Mouse (Mus musculus) intestine, embryonic 14.5 days (tissue): ENCODE measurements around the gene Idh3g. TPM values are rescaled to one million over a fixed set of nuclear protein-coding genes. Genes with fewer than 3 reads are reported as not detected.

Experiments used
- ATAC-seq: fragments of 200-750 bp; cut with Nextera tagmentation; replicated peaks from 2 replicates; pipeline ENCODE4 v1.8.0; 2017; ENCODE audit warnings: low read depth, moderate number of reproducible peaks, moderate TSS enrichment, moderate library complexity; ENCODE audit not compliant: low FRiP score, low TSS enrichment
- DNase-seq: peaks from one replicate; pipeline ENCODE4 v3.0.0-alpha.2; 2018; ENCODE audit warnings: low spot score
- H3K27ac ChIP-seq: fragments of 300-500 bp; sonication (generic); 2 replicates; pipeline ENCODE4 v1.5.1; 2014; ENCODE audit warnings: low read depth, mild to moderate bottlenecking, control low read depth
- H3K27me3 ChIP-seq: fragments of 300-500 bp; sonication (generic); replicated peaks from 2 replicates; pipeline ENCODE4 v1.6.1; 2014; ENCODE audit warnings: low read length, control low read depth; ENCODE audit not compliant: control insufficient read depth, insufficient read depth
- H3K36me3 ChIP-seq: fragments of 300-500 bp; sonication (generic); 2 replicates; pipeline ENCODE4 v1.6.1; 2014; ENCODE audit warnings: low read length, control low read depth; ENCODE audit not compliant: control insufficient read depth, insufficient read depth
- H3K4me1 ChIP-seq: fragments of 300-500 bp; sonication (generic); replicated peaks from 2 replicates; pipeline ENCODE4 v1.6.1; 2014; ENCODE audit warnings: low read length, control low read depth, mixed read lengths; ENCODE audit not compliant: control insufficient read depth, insufficient read depth
- H3K4me2 ChIP-seq: fragments of 300-500 bp; sonication (generic); 2 replicates; pipeline ENCODE4 v1.6.1; 2014; ENCODE audit warnings: low read length
- H3K4me3 ChIP-seq: fragments of 300-500 bp; sonication (generic); 2 replicates; pipeline ENCODE4 v1.5.1; 2014; ENCODE audit warnings: low read depth, low read length, control low read depth, mixed read lengths
- H3K9ac ChIP-seq: fragments of 300-500 bp; sonication (generic); 2 replicates; pipeline ENCODE4 v1.6.1; 2014; ENCODE audit warnings: mild to moderate bottlenecking, low read length
- H3K9me3 ChIP-seq: fragments of 300-500 bp; sonication (generic); 2 replicates; pipeline ENCODE4 v1.6.1; 2016; ENCODE audit warnings: low read length, control low read depth; ENCODE audit not compliant: control insufficient read depth
- WGBS: fragments of 180-500 bp; shearing (Covaris S2); extraction: QIAGEN DNeasy Blood & Tissue Kit; methylation state at CpG from one replicate; pipeline ENCODE4 v1.1.7; 2014; 5-methylcytosine and 5-hydroxymethylcytosine counted together
- polyA plus RNA-seq: library from polyadenylated mRNA; unstranded; fragments of >200 nt; fragmentation: Nextera tagmentation; extraction: Ambion mirVana; gene quantifications from 2 replicates; pipeline ENCODE4 v1.2.1, GENCODE M21; 2014

The Idh3g gene
- polyA plus RNA-seq, 1 experiment from 2014 or later: 248 TPM

GRCm38 (mm10) chrX:73738155-73738554 is 48.5 kb downstream of the Idh3g start:
- H3K9ac ChIP-seq: no peak overlapping the region
- no peaks in the 10 kb centered on the region for H3K9me3 ChIP-seq
- no peak for DNase-seq
- no peak for ATAC-seq
- no peaks in the 10 kb centered on the region for H3K4me1 ChIP-seq
- no peak overlapping the region for H3K27ac ChIP-seq
- no peaks in the 10 kb centered on the region for H3K27me3 ChIP-seq
- H3K4me2 ChIP-seq: no peak overlapping the region
- H3K4me3 ChIP-seq: no peak overlapping the region
- H3K36me3 ChIP-seq: no peaks in the 10 kb centered on the region; the same call in 1 of the 2 replicates
- 57% methylated on average over 1 of the region's 1 CpGs for WGBS

- H3K9ac ChIP-seq: no peak overlapping the region
- no peak overlapping the region for H3K4me2 ChIP-seq
- 57% methylated on average over 1 of the region's 1 CpGs for WGBS
- H3K27me3 ChIP-seq: no peaks in the 10 kb centered on the region
- H3K9me3 ChIP-seq: no peaks in the 10 kb centered on the region
- no peak for ATAC-seq
- DNase-seq: no peak
- H3K36me3 ChIP-seq: peaks cover 8% of the 10 kb centered on the region
- H3K4me1 ChIP-seq: no peaks in the 10 kb centered on the region
- no peak overlapping the region for H3K4me3 ChIP-seq
- H3K27ac ChIP-seq: no peak overlapping the region
These were observed 55.8 kb downstream of the Idh3g start for GRCm38 (mm10) chrX:73730908-73731307.

Other genes with a start within 250 kb of the Idh3g start
- gene Dusp9, start 147.5 kb downstream of the Idh3g start, polyA plus RNA-seq: 4.6 and 4.9 TPM in 2 replicates
- gene Pnck, start 126.8 kb downstream of the Idh3g start, polyA plus RNA-seq: 17.9 and 20.6 TPM in 2 replicates
- gene Slc6a8, start 113.7 kb downstream of the Idh3g start, polyA plus RNA-seq: 9.1 and 10.8 TPM in 2 replicates
- gene Bcap31, start 70.7 kb downstream of the Idh3g start, polyA plus RNA-seq: 230 and 236 TPM in 2 replicates
- 15.7 and 16.8 TPM in 2 replicates for gene Abcd1, start 70.3 kb downstream of the Idh3g start, polyA plus RNA-seq
- gene Plxnb3, start 29.8 kb downstream of the Idh3g start, polyA plus RNA-seq: 0.23 and 0.27 TPM in 2 replicates
- gene Srpk3, start 12.5 kb downstream of the Idh3g start, polyA plus RNA-seq: 1.7 and 1.8 TPM in 2 replicates
- gene Ssr4, start 131 bp upstream of the Idh3g start, polyA plus RNA-seq: 229 and 263 TPM in 2 replicates
- 1.1 and 1.2 TPM in 2 replicates for gene Pdzd4, start 38.1 kb upstream of the Idh3g start, polyA plus RNA-seq
- 0.12 TPM in 1 of 2 replicates, not detected in the other for gene Avpr2, start 105.2 kb upstream of the Idh3g start, polyA plus RNA-seq
- 15.1 and 18.0 TPM in 2 replicates for gene L1cam, start 109.2 kb upstream of the Idh3g start, polyA plus RNA-seq
- gene Arhgap4, start 135.0 kb upstream of the Idh3g start, polyA plus RNA-seq: 4.1 and 4.3 TPM in 2 replicates
- 155 and 169 TPM in 2 replicates for gene Naa10, start 135.0 kb upstream of the Idh3g start, polyA plus RNA-seq
- gene Renbp, start 144.0 kb upstream of the Idh3g start, polyA plus RNA-seq: 59.3 and 63.8 TPM in 2 replicates
- gene Hcfc1, start 179.5 kb upstream of the Idh3g start, polyA plus RNA-seq: 66.5 and 74.8 TPM in 2 replicates
- 50.8 and 55.8 TPM in 2 replicates for gene Irak1, start 237.0 kb upstream of the Idh3g start, polyA plus RNA-seq